Mouse (Mus musculus) 3134 (cell line): Measurements from ENCODE around the gene Astn1.

Experiments used
- DNase-seq: peaks from one replicate; pipeline ENCODE4 v3.0.0-alpha.2; 2011; ENCODE audit warnings: low spot score; ENCODE audit not compliant: insufficient read length; ENCODE audit errors: extremely low read depth

The Astn1 gene

DNA sequence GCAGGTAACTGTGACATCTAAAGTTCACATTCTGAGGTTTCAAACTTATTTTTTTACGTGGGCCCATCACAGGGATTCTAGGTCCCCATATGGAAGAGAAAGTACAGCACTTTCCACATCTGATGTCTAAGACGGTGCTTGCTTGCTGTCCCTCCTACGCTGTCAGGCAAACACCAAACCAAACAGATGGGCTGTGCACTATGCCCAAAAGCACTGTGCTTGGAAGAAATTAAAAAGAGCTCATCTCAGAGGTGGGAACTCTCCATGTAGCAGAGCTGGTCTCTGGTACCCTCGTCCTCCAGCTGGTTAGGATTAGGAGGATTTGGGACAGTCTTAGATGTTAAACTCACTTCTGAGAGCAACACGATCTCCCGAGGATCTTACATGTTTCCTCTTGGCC lies 150.6 kb downstream of the Astn1 start:
- no peak for DNase-seq

DNA sequence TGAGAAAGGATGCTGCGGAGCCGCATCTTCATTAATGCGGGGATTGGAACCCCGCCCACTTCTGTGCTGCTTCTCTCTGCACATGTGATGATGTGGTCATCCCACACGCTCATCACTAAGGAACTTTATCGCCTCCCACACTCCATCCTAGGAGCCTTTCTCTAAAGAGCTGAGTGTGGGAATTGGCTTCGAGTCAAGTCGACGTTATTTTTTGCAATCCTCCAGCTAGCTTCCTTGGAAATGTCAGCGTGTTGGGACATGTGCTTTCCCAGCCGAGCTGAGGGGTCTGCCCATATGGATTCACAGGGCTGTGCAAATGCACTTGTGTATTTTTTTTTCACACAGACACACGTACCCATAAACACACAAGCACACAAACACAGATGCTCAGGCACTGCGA lies 151.5 kb downstream of the Astn1 start:
- no peak for DNase-seq

DNA sequence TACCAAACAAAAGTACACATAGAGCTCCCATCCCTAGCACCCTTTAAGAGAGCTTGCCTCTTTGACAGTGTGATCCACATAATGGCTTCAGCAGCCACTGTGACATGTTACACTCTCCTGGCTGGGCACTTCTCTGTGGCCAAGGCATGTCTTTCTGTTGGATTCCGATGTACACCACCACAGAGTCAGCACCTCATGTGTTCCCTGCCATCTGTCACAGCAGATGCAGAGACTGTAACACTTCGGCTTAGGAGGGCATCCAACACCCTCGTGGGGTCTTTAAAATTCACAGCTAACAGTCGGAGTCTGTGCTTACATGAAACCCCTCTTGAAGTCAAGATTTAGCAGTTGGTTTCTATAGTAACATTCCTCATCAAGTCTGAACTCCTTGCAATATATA lies 154.5 kb downstream of the Astn1 start:
- no peak for DNase-seq

DNA sequence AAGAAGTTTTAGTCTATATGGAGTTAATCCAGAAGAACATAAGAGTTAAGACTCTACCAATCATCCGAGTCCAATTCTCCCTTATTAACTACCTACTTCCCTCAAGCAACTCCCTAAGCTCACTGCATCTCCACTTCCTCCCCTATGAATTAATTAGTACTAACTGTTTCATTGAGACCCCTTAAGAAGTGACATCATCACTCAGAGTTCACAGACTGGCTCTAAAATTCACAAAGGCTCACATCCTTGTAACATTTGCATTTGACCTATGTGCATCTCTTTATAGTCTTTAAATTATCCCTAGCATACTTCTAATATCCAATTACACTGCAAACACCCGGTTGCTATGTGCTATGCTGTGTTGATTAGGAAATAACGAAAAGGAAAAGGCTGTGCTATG lies 174.1 kb downstream of the Astn1 start:
- no peak for DNase-seq

DNA sequence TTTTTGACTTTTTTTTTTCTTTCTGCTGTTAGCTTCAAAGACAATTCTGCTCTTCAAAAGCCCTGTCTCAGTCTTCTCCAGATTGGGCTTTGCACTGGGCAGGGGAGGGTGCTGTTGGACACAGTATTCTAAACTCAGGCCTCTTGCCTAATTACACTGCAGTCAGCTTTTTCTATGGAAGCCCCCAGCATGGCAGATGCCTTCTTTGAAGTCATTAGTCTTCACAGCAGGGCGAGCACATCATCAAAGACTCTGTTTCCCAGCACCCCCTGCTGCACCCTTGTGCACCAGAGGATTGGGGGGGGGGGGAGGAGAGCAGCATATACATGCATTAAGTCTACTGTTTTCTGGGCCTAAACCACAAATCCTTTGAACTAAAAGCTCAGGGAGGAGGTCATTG lies 174.8 kb downstream of the Astn1 start:
- no peak for DNase-seq

DNA sequence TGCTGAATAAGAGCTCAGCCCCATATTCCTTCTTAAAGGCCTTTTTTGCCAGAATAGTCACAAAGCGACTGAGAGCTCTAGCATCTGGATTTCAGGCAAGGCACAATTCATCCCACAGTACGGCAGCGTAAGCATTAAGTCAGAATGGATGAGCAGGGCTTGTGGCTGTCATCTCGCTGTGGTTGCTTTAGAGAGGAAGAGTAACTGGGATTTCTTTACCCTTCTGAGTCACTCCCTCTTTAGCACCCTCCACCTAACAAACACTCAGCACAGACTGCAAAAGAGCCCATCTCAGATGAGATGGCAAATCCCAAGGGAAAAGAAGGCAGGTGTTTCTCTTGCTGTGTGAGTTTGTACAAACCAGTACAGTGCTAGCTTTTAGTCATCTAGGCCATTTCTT lies 183.0 kb downstream of the Astn1 start:
- no peak for DNase-seq

DNA sequence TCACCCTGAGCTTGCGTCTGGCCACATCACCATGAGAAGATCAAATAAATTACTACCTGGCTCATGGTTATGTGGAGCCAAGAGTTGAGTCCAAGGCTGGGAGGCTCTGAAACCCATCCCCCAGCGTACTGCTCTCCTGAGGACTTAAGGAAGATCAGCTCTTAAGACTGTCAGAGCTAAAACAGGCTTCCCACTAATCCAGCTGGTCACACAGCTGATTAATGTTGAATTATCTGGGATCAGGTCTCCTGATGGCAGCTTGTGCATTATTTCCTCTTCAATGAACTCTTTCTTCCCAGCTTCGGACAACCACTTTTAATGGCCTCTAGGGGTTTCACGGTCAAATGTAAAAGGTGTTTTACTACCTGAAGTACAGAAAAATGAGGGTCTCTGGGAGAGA lies 184.4 kb downstream of the Astn1 start:
- DNase-seq: no peak

DNA sequence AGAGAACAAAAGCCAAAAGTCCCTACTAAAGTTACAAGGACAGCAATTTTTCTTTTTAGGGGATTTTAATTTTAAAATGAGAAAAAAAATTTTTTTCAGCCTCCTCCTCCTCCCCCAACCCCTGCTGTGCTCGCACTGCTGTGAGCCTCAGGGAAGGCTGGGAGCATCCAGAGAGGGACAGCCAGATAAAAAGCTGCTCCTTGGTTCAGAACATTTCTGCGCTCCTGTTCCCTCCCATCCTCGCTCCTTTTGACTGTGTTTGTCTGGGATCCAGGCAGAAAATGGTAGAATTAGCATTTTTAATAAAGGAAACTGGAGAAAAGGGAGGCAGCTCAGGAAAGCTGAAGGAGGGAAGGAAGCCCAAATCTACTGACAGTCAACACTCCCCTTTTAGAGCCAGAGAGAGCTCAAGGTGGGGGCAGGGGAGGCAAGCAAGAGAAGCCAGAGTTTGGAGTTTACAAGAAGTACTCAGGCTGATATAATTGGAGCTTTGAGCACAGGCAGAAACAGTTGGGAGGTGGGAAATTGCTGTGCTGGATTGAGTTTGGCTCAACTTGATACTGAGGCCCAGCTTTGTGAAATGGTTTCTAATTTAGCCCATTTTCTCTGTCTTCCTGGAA lies 185.6 kb downstream of the Astn1 start:
- no peak for DNase-seq

DNA sequence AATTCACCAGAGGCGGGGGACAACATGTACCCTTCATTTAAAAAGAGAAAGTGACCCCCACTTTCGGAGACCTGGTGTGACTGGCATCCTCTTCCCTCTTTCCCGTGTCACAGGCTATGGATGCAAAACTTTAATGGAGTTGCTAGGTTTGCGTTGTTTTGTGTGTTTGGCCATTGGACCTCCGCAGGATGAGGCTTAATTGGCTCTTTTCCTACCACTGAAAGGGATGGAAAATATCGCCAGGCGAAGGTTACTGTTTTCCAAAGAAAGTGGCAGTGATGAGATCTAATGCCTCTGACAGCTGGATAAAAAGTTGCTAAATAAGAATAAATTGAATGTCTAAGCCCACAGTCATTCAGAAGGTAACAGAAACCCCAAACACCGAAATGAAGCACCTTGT lies 186.2 kb downstream of the Astn1 start:
- DNase-seq: no peak

DNA sequence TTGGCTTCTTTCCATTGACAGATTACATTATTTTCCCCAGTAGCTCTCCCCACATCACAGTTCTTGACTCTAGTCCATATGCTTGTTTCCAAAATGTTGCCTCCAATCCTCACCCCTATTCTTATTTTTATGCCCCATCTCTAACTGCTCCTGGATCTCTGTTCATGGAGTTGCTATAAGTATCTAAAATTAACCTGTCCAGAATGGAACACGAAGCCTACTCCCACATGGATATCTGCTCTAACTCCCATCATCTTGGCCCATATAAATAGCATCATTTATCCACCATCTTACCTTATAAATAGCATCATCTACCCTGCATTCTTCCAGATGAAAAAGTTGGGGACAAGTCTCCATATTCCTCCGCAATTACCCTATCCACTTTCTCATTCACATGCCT lies 187.5 kb downstream of the Astn1 start:
- no peak for DNase-seq

DNA sequence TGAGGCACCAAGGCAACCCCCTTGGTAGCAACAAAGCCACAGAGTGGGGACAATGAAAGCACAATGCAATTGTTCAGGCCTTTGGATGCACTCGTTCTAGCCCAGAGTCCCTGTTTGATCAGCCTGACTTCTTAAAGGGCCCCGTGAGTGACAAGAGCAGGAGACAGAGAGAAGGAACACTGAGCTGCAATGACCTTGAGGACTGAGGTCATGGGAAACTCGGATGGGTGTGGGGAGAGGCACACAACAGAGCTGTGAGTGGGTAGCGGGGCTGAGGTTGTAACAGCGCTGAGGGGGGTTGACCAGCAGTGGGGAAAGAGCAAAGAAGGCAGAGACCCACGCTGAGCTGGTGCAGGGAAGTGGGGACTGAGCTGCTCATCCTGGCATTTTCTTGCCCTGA lies 189.9 kb downstream of the Astn1 start:
- DNase-seq: no peak

DNA sequence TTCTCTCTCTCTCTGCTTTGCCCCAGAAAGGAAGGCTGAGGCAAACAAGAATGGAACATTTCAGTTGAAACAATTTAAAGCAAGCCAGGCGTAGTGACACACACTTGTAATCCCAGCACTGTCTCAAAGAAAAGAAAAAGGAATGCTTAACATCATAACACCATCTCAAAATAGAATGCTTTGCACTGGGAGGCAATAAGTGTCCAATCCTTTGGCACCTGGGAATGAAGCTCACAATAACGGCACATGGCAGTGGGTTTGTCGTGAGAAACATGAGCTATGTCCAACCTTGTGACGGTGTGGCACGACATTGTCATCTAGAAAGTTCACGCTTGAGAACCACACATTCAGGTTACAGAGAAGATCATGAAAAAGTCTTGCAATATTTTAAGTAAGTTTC lies 191.3 kb downstream of the Astn1 start:
- DNase-seq: no peak

DNA sequence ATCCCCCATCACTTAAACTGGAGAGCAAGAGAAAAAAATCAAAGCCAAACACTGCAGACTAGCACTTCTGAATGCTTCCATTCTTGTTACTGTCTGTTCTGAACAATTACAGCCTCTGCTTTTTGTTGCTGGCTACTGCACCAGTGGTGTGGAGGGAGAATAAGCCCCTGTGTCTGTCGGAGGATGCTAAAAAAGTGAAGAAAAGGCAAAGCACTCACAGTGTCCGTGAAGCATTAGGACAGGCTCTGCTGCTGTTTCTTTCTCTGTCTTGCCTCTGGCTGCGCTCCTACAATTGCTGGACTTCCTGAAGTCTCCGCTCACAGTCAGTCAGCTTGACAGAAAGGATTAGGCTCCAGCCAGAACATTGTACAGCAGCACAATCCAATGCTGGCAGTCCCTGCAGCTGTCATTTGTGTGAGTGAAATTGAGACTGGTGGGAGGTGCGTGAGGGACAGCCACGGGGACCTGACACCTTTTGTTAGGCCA lies 192.0 kb downstream of the Astn1 start:
- DNase-seq: no peak

DNA sequence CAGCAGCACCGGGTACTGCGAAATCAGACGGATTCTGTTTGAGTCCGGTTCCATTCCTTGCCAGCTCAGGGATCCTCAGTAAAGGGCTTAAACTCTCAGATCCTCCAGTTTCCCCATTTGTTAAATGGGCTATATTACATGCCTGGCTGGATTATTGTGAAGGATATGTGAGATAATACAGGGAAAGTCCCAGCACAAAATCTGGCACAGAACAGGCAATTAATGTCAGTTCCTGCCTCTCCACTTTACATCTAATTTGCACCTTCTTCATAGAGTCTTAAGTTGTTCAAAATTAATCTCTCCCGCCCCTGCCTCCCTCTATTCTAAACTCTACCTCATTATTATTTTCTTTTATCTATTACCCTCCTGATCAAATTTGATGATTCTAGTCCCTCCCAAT lies 211.1 kb downstream of the Astn1 start:
- no peak for DNase-seq

DNA sequence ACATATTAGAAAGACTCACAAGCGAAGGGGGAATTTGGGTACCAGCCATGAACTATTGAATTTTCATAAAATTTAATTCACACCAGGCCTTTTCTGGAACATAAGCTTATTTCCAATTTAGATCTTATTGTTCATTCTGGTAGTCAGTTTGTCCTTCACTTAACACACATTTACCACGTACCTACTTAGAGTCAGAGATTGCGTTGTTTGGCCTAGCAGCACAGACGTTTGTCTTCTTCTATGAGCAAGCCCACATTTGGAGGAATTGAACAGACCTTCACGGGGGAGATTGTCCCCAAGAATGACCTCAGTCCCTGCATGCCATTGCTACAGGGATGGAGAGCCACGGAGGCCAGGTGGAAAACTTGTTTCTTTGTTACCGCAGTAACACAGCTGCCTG lies 211.5 kb downstream of the Astn1 start:
- no peak for DNase-seq

DNA sequence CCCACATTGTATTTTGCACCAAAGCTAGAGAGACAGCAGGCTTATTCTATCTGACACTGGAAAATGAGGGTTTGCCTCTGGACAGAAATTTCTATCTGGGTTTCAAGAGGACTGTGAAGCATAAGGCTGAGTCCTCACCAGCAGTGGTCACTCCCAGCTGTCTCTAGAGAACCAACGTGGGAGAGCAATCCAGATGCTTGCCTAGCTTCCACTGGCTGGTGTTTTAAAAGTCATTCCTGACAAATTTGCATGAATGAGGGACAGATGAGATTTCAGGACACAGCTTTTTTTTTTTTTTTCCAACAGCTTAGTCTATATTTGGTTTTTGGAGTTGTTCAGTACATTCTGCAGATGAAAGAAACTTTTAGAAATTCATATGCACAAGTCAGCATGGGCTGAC lies 213.9 kb downstream of the Astn1 start:
- no peak for DNase-seq

DNA sequence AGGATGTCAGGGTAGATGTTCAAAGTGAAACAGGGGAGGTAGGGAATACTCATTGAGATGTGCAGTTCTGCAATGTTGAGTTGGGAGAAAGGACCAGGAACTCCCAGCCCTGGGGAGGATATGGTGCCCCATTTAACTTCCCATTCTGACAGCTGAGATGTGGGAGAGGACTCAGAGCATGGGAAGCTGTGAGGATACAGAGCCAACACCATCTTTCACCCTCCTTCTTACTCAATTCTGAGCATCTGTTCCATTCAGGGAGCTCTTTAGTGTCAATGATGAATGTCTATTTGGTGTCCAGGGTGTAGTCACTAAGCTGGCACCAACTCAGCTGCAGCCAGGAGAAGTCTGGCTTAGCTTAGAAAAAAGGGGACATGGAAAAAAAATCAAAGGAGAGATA lies 219.7 kb downstream of the Astn1 start:
- no peak for DNase-seq

DNA sequence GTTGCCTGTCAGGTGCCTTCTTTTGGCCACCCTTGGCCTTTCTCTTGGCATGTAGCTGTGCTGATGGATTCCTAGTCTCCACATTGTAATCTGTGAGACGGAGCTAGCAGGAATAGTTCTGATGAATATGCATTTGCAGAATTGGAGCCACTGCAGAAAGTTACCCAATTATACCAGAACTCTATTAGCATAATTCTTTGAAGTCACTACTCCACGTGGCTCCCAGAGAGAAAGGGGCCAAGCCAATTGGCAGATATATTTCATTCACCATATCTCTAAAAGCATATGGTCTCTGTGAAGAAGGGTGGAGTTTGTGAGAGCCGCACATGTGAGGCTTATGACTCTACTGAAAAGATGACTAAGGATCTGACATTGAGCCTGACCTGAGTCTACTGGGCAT lies 226.8 kb downstream of the Astn1 start:
- DNase-seq: no peak

DNA sequence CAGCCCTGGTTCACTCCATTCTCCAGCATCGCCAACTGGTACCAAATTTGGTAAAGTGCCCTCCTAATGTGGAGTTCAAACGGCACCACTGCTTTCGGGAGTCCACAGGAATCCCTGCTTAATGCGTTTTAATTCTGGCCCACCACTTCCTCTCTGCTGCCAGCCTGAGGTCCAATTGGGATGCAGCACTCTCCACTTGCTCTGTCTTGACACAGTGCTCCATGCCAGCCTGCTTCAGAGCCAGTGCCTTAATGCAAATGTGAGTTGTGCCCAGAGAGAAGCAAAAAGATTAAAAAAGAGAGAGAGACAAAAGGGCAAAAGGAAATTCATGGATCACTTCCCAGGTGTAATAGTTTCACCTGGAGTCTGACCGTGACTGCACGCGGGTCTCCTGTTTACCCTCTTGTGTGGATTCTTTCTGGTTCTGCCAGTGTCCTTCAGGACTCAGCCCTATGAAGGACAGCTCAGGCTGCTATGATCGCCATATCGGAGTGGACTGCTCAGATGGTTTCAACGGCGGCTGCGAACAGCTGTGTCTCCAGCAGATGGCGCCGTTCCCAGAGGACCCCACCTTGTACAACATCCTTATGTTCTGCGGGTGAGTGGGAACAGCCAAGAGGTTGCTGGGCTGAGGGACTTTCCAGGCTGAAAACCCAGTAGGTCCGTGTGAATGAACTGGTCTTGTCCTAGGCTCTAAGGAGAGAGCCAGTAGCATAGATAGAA lies 234.8 kb downstream of the Astn1 start:
- no peak for DNase-seq

DNA sequence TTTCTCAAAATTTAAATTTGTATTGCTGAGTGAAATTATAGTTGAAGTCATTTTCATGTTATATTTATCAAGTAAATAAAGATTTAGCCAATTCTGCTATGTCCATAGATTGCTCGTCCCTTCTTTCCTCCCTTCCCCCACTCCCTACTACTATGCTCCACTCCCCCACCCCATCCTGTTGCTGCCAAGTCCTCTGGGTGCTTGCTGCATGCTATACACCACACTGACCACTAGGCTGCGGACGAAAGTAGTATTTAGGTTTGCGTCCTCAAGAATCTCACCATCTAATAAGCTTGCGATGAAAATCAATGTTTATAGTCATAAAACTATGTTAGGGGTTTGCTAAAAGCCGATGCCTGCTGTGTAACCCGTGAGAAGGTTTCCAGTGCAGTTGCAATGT lies 235.9 kb downstream of the Astn1 start:
- DNase-seq: no peak

DNA sequence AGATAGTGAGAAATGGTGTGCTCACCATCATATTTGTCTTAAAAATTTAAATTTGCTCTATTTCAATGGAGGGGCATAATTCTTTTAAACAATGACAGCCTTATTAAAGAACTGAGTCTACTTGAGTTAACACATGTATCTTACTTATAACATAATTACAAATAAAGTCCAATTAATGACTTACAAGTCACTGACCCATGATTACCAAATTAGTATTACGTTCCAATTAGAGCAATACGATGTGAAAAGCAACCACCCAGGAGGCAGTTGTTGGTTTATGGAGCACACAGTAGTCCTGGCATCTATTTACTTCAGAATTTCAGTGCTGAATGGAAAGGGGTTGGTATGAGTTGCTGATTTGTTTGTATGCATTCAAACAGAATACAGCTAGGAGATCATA lies 237.4 kb downstream of the Astn1 start:
- DNase-seq: no peak

DNA sequence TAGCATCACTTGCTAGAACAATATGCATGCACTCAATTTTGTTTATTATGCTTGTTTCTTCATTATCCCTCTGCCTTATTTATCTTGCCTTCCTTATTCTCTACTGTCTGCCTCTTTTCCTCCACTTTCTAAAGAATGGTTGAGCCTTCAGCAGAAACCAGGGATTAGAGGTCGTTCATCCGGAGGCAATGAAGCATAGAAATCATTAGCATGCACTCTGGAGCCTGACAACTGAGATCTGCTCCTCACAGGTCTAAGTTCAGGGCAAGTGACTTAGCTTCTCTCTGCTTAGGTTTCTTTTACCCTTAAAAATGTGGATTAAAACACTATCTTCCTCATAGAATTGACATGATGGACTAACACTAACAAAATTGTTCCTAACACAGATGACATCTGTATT lies 241.0 kb downstream of the Astn1 start:
- no peak for DNase-seq

DNA sequence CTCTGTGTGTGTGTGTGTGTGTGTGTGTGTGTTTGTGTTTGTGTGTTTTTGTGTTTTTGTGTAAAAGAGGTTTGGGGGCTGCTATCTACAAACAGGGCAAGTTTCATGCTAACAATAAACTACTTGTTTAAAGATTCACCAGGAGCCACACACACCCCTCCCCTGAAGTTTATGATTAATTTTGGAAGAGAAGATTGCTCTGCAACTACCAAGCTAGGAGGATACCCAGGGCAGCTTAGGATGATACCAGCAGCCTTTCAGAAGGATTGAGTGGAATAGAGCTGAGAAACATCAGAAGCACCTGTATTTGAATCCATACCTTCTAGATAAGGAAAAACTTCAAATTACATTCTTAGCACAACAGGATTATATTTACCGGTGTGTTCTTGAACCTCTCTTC lies 242.1 kb downstream of the Astn1 start:
- DNase-seq: no peak
